Mouse (Mus musculus): Measurements from ENCODE around the gene Tunar. TPM values are rescaled to one million over a fixed set of nuclear protein-coding genes. Genes with fewer than 3 reads are reported as not detected.

Tunar gene
- not detected in 2 replicates for total RNA-seq (2015; ENCODE audit: low replicate concordance)
- total RNA-seq (2017; ENCODE audit: low replicate concordance): not detected in 2 replicates

- ATAC-seq (replicated peaks; ENCODE audit: low FRiP score, poor library complexity, severe bottlenecking): no peak
Measured at GRCm38 (mm10) chr12:105333570-105333969, at the start of gene Tunar. TSS of gene Tunar (plus strand) at chr12:105333870.

GRCm38 (mm10) chr12:105312571-105313035, 21.1 kb upstream of the Tunar start:
- no peak for ATAC-seq (replicated peaks; ENCODE audit: low FRiP score, poor library complexity, severe bottlenecking)

GRCm38 (mm10) chr12:105314328-105314727, 19.3 kb upstream of the Tunar start:
- ATAC-seq (replicated peaks; ENCODE audit: low FRiP score, poor library complexity, severe bottlenecking): no peak

- ATAC-seq (replicated peaks; ENCODE audit: low FRiP score, poor library complexity, severe bottlenecking): no peak
Measured at GRCm38 (mm10) chr12:105322160-105322559, 11.5 kb upstream of the Tunar start.

GRCm38 (mm10) chr12:105327051-105327450, 6.6 kb upstream of the Tunar start:
- no peak for ATAC-seq (replicated peaks; ENCODE audit: low FRiP score, poor library complexity, severe bottlenecking)

GRCm38 (mm10) chr12:105328396-105328795, 5.3 kb upstream of the Tunar start:
- ATAC-seq (replicated peaks; ENCODE audit: low FRiP score, poor library complexity, severe bottlenecking): no peak

GRCm38 (mm10) chr12:105336094-105336420, 2.4 kb downstream of the Tunar start:
- ATAC-seq (replicated peaks; ENCODE audit: low FRiP score, poor library complexity, severe bottlenecking): no peak

- no peak for ATAC-seq (replicated peaks; ENCODE audit: low FRiP score, poor library complexity, severe bottlenecking)
Measured at GRCm38 (mm10) chr12:105336421-105337289, 3.0 kb downstream of the Tunar start.

GRCm38 (mm10) chr12:105337290-105338005, 3.8 kb downstream of the Tunar start:
- no peak for ATAC-seq (replicated peaks; ENCODE audit: low FRiP score, poor library complexity, severe bottlenecking)

GRCm38 (mm10) chr12:105338256-105338977, 4.7 kb downstream of the Tunar start:
- no peak for ATAC-seq (replicated peaks; ENCODE audit: low FRiP score, poor library complexity, severe bottlenecking)

- no peak for ATAC-seq (replicated peaks; ENCODE audit: low FRiP score, poor library complexity, severe bottlenecking)
Measured at GRCm38 (mm10) chr12:105341523-105341922, 7.9 kb downstream of the Tunar start.

GRCm38 (mm10) chr12:105344460-105344859, 10.8 kb downstream of the Tunar start:
- no peak for ATAC-seq (replicated peaks; ENCODE audit: low FRiP score, poor library complexity, severe bottlenecking)

GRCm38 (mm10) chr12:105346861-105347260, 13.2 kb downstream of the Tunar start:
- no peak for ATAC-seq (replicated peaks; ENCODE audit: low FRiP score, poor library complexity, severe bottlenecking)

- ATAC-seq (replicated peaks; ENCODE audit: low FRiP score, poor library complexity, severe bottlenecking): no peak
Measured at GRCm38 (mm10) chr12:105347261-105347660, 13.6 kb downstream of the Tunar start.

GRCm38 (mm10) chr12:105354266-105354665, 20.6 kb downstream of the Tunar start:
- no peak for ATAC-seq (replicated peaks; ENCODE audit: low FRiP score, poor library complexity, severe bottlenecking)

- ATAC-seq (replicated peaks; ENCODE audit: low FRiP score, poor library complexity, severe bottlenecking): no peak
Measured at GRCm38 (mm10) chr12:105354772-105355171, 21.1 kb downstream of the Tunar start.

GRCm38 (mm10) chr12:105356781-105357180, 23.1 kb downstream of the Tunar start:
- ATAC-seq (replicated peaks; ENCODE audit: low FRiP score, poor library complexity, severe bottlenecking): no peak

- no peak for ATAC-seq (replicated peaks; ENCODE audit: low FRiP score, poor library complexity, severe bottlenecking)
Measured at GRCm38 (mm10) chr12:105363648-105364047, 30.0 kb downstream of the Tunar start.

GRCm38 (mm10) chr12:105374564-105374963, 40.9 kb downstream of the Tunar start:
- ATAC-seq (replicated peaks; ENCODE audit: low FRiP score, poor library complexity, severe bottlenecking): no peak

GRCm38 (mm10) chr12:105376976-105377375, 43.3 kb downstream of the Tunar start:
- ATAC-seq (replicated peaks; ENCODE audit: low FRiP score, poor library complexity, severe bottlenecking): no peak
